Mouse (Mus musculus) liver, embryonic 14 days (tissue): ENCODE data around the gene Kras. TPM values are rescaled to one million over a fixed set of nuclear protein-coding genes. Genes with fewer than 3 reads are reported as not detected.

Experiments
- polyA plus RNA-seq: library from polyadenylated mRNA; depleted of rRNA; stranded (reverse); fragments of >200 nt; gene quantifications from 2 replicates; pipeline ENCODE4 v1.2.3, GENCODE M21; 2012; rRNA removed

Gene Kras
- polyA plus RNA-seq, result 18.2 and 20.7 TPM in 2 replicates

DNA sequence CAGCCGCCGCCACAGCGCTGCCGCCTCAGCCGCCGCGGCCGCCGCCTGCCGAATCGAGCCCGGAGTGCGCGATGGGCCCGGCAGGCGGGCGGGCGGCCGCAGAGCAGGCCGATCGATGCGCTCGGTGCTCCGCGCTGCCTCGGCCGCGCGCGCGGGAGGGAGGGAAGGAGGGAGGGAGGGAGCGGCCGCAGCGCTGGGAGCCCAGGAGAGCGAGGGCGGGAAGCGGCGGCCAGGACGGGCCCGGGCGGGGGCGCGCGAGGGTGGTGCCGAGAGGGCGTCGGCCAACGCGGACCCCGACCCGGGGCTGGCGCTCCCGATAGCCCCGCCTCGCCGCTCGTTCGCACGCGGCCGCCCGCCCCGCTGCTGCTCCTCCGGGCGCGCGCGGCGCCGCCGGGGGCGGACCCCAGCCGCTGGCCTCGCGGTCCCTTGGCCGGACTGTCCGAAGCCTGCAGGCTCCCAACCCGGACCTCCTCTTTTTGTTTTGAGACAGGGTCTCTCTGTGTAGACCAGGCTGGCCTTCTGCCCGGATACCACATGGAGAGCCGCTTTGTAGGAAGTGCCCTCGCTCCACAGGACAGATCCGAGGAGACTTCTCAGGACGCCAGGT is at the start of gene Kras:
Kras (minus strand) TSS at position 55 of the 607 bp plus-strand sequence.

DNA sequence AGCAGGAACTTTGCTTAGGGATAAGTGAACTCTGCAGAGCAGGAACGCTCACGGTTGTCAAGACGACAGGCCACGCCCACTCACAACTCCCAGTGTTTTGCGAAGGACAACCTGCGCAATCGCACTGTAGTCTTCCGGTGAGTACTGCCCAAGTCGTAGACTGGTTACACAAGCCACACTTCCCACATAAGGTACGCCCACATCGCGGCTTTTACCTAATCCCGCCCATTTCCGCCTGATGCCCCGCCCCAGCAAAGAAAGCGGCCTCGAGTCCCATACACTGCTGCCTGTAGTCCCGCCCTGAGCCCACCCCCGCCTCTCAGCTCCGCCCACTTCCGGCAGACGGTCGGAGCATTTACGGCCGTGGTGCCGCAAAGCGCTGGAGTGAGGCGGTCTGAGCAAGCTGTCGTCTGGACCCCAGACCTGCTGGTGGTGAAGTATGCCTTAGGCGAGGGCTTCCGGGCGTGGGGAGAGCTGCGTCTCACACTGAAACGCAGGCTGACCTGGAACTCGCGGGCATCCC is 39.2 kb downstream of the Kras start, which contains the start of the genes Casc1 and Etfrf1:
Casc1 (minus strand) TSS at position 190 of the 523 bp plus-strand sequence.
Etfrf1 (plus strand) TSS at position 319 of the 523 bp plus-strand sequence.

Other genes starting within 250 kb of the Kras start
- 0.08 and 0.19 TPM in 2 replicates for gene Bcat1, start 174.1 kb downstream of the Kras start, polyA plus RNA-seq
- 9.5 and 12.9 TPM in 2 replicates for gene Lrmp, start 134.6 kb downstream of the Kras start, polyA plus RNA-seq
- gene Casc1, start 39.2 kb downstream of the Kras start, polyA plus RNA-seq, result 0.24 and 0.25 TPM in 2 replicates
- gene Etfrf1, start 39.1 kb downstream of the Kras start, polyA plus RNA-seq, result 8.0 and 8.2 TPM in 2 replicates